Mouse (Mus musculus) left cerebral cortex, postnatal 10 days (tissue): Measurements from ENCODE around the gene Gm11127. TPM values are rescaled to one million over a fixed set of nuclear protein-coding genes. Genes with fewer than 3 reads are reported as not detected.
A peak's percentile ranks its signal among the peaks of the same experiment; 100 is the strongest.
"Not testable (repeated sequence)": the region's sequence is repeated elsewhere in the genome, so short reads cannot be mapped to it uniquely, and the experiment has no call there.

Experiments used
- DNase-seq, 2 experiments: peaks; one replicate each; pipeline ENCODE4 v3.0.0; 2021 to 2022; ENCODE audit warnings: low spot score in 2 of 2, mixed read lengths in 1 of 2; ENCODE audit errors: extremely low spot score in 1 of 2
- intact Hi-C: fragments of 180-260 bp; cut with DNase I; formaldehyde crosslinking; loops from one replicate; pipeline ENCODE4 v1.15.1; 2025
- total RNA-seq, 2 experiments: library from RNA; stranded (reverse); gene quantifications; 2 replicates each; pipeline ENCODE4 v1.2.3; 2021

The Gm11127 gene
- total RNA-seq, 2 experiments from 2014 or later, result not detected

DNA sequence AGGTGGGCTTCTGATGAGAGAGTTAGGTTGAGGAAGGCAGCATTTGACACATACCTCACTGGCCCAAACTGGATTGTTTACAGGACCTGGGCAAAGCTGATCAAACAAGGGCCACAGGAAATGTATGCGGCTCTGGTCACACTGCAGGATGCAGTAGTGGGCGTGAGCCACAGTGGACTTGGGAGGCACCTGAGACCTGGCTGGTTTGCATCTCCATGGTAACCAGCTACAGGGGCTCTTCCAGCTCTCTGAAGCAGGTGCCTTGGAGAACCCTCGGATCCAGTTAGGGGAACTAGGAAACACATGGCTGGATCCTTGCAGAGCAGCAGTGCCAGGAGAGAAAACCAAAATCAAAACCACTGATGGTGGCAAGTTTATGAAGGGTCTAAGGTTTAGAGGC lies 23.6 kb downstream of the Gm11127 start:
- DNase-seq, intact Hi-C loops: not testable (repeated sequence)

- DNase-seq, result peak in 1 of 2 experiments; percentile 50
- intact Hi-C loops, result not testable (repeated sequence)
These were observed 25.8 kb downstream of the Gm11127 start, which contains the start of gene H2-T23 for GRCm38 (mm10) chr17:36032351-36032875. Gene H2-T23, minus strand, starts transcription at chr17:36032855.

DNA sequence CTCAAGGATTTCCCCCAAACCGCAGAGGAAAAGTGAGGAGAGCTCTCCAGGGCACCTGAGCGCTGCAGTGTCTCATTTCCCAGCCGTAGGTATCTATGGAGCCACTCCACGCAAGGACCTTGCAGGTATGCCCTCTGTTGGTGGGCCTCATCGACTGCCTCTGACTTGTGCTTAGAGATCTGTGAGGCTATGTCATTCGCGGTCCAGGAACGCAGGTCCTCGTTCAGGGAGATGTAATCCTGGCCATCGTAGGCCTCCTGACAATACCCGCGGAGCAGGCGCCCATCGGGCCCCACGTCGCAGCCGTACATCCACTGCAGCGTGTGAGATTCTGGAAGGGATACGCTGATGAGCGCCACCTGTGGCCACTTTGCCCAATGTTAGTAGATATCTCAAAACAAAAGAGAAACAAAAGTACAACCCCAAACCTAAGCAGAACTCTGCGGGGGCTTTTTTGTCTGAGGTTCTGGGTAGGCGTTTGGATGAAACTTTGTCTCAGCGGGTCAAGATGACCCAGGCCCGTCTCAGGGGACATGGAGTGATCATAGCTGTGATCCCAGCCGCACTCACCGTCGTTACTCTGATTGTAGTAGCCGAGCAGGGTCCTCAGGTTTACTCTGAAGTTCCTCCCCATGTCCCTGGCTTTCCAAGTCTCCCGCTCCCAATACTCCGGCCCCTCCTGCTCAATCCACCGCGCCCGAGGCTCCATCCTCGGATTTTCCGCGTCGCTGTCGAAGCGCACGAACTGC lies 26.4 kb downstream of the Gm11127 start:
- intact Hi-C loops, DNase-seq: not testable (repeated sequence)

- DNase-seq, result peak in 1 of 2 experiments; percentile 42
- intact Hi-C loops, result not testable (repeated sequence)
These were observed 27.2 kb downstream of the Gm11127 start for GRCm38 (mm10) chr17:36030703-36031582.

GRCm38 (mm10) chr17:36030046-36030702 lies 28.0 kb downstream of the Gm11127 start:
- intact Hi-C loops, DNase-seq: not testable (repeated sequence)

DNA sequence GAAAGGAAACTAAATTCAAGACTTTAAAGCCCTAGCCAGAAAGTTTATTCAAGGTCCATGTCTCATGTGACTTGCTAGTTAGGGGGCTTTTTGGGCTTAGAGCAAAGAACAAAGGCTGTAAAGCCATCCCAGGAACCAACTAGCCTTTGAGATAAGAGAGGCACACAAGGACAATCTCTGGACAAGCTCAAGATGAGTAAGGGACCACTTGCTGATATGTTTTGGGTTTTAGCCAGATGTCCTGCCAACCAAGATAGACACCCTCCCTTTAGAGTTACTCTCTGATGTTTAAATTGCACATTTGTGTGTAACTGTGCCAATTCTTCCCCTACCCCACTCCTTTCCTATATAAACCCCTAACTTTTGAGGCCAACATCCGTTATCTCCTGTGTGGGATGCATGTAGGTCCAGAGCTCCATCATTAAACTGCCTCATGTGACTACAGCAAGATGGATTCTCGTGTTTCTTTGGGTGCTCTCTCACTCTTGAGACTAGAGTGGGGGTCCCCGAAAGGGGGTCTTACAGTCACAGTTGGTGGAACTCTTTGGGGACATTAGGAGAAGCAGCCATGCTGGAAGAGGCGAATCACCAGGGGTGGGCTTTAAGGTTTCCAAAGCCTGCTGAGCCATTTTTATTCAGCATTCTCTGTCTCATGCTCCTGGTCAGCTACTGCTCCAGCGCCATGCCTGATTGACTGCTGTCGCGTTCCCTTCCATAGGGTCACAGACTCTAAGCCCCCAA lies 29.1 kb downstream of the Gm11127 start:
- no peak for DNase-seq
- intact Hi-C loops, result no loop called here

DNA sequence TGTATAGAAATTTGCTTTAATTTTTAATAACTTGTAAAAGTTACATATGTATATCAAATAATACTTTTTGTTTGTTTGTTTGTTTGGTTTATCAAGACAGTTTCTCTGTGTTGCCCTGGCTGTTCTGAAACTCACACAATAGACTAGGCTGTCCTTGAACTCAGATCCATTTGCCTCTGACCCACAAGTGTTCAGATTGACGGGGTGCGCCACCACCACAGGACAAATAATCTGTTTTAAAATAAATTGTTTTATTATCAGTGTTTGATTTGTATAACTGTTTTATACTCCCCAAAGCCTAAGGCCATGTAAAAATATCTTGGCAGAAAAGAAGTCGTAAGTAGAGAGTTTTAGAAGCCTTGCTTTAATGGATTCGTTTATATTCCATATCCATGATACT lies 30.5 kb downstream of the Gm11127 start:
- DNase-seq, result no peak
- intact Hi-C loops, result no loop called here

GRCm38 (mm10) chr17:36025901-36026300 lies 32.3 kb downstream of the Gm11127 start:
- intact Hi-C loops, result no loop called here
- no peak for DNase-seq

DNA sequence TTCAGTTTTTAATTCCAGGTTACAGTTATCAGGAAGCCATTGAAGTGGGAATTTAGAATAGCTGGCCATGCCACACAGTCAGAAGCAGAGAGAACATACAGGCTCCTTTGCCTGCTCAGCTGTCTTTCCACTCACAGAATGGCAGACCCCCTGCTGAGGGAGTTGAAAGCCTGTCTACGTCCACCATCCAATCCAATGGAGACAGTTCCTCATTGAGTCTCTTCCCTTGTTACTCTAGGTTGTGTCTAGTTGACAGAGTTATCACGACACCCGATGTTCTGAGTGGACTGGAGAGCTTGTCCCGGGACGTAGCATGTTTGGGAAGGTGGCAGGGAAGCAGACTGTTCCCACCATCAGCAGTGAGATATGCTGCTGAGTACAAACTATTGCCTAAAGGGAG lies 33.0 kb downstream of the Gm11127 start:
- no peak for DNase-seq
- intact Hi-C loops, result no loop called here

DNA sequence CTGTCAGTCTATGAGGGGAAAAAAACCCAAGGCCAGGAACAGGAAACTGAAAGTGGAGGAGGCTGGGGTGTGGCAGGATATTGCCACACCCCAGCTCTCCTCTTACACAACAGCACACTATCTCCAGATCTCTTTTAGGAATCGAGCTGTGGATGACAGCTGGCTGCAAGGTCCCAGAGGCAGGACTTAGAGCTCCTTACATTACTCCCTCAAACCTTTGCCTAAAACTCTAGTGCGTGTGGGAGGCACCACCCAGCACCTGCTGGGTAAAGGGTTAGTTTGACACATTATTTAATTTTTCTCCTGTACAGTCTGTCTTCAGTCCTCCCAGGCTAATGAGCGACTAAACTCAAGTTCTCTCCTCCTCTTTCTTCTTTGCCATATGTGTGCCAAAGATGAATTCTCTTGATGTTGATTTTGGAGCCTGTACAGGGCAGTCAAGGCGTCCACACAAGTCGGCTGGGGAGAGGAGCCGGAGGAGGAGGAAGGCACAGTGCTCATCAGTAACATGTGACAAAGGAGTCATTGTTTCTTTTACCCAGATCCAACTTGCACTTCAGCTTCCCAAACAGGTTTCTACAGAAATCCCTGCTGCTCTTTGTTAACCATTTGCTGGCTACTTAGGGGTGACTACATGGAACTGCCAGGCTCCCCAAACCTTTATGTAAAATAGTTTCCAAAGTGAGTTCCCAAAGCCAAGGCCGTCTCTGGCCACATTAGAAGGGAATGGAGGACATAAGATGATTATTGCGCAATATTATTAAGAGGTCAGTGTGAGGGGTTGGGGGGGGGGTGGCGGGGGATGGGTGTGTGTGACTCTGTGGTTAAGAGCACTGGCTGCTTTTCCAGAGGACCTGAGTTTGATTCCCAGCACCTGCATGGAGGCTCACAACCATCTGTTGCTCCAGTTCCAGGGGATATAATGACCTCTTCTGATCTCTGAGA lies 34.2 kb downstream of the Gm11127 start:
- no peak for DNase-seq
- intact Hi-C loops, result no loop called here

DNA sequence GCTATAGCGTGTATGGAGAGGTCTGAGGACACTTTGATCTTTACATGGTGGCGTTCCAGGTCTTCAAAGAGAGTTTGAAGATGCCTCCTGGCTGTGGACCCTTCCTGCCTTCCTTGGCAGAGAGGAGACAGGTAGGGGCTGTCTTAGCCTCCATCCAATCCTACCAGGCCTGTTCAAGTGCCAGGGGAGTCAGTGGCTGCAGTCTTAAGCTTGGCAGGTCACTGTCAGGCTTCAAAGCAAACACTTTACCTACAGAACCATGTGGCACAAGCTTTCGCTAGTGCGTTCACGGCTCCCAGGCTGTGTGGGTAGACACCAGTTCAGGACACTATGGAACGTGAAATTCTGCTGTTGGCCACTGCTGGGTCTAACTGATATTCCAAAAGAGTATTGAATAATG lies 35.2 kb downstream of the Gm11127 start:
- intact Hi-C loops, result no loop called here

DNA sequence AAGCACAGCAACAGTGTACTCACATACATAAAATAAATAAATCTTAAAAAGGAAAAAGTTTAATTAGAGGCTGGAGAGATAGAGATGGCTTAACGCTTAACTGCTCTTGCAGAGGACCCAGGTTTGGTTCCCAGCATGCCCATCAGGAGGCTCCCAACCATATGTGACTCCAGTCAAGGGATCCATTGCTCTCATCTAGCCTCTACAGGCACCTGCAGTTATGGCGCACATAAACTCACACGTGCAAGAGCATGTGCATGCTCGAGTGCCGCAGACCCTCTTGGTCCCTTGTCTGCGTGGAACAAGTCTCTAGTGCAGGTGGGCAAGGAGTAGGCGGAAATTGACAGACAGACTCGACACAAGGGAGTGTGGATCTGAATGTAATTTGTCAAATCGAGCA lies 36.1 kb downstream of the Gm11127 start:
- intact Hi-C loops, result no loop called here

More for the DNA sequence above, 35.2 kb downstream of the Gm11127 start:
- DNase-seq, result no peak

DNA sequence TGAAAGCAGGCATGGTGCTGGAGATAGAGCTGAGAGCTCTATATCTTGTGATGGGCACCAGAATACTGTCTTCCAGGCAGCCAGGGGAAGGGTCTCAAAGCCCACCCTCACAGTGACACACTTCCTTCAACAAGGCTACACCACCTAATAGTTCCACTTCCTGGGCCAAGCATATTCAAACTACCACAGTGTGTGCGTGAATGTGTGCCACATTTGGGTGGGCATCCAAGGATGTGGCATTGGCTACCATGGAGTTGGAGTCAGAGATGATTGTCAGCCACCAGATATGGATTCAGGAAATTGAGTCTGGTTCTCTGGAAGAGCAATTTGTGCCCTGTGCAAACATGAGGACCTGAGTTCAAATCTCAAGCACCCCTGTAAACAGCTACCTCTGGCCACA lies 36.9 kb downstream of the Gm11127 start:
- intact Hi-C loops, result no loop called here
- no peak for DNase-seq

More for the DNA sequence above, 36.1 kb downstream of the Gm11127 start:
- DNase-seq, result no peak

- peak in 1 of 2 experiments; percentile 83 for DNase-seq
- intact Hi-C loops, result no loop called here
These were observed 37.7 kb downstream of the Gm11127 start, which contains the start of gene H2-T24 for GRCm38 (mm10) chr17:36020191-36021073. Gene H2-T24, minus strand, starts transcription at chr17:36020560.

DNA sequence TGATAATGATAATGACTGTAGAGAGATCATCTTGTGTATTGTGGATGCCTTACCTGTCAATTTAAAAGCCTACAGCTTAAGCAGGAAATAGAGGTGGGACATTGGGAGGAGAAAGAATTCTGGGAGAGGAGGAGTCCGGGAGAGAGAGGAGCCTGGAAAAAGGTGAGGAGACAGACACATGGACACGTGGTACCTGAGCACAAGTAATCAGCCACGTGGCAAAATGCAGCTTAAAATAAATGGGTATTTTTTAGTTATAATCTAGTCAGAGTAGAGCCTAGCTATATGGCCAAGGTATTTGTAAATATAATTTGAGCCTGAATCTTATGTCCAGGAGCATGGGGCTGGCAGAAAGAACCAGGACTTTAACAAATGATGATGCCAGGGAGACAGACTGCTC lies 38.7 kb downstream of the Gm11127 start:
- no peak for DNase-seq
- intact Hi-C loops, result no loop called here

DNA sequence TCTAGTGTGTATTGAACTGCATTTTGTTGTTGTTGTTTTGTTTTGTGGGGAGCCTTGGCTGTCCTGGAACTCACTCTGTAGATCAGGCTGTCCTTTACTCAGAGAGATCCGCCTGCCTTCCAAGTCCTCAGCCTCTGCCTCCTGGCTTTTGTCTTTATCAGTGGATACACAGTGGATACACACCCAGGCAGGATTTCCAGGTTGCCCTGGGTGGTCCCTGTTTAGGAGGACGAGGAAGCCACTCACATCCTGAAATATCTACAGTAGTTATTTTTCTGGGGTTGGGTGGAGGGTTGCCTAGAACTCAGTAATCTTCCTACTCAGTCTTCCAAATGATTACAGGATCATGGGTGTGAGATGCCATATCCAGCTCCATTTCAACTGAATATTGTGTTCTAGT lies 39.2 kb downstream of the Gm11127 start:
- intact Hi-C loops, result no loop called here
- DNase-seq, result no peak
